Mouse (Mus musculus) limb, embryonic 13.5 days (tissue): ENCODE measurements at regions not wholly inside any gene's neighbourhood (a gene's known extent, or its start where the extent isn't known, plus 50 kb on each side); places are given as distances from the start of the nearest gene placed in this dataset.
A peak's percentile ranks its signal among the peaks of the same experiment; 100 is the strongest.

ENCODE experiments used
- ATAC-seq: fragments of 200-750 bp; cut with Nextera tagmentation; 2 replicates; pipeline ENCODE4 v1.8.0; 2017; ENCODE audit warnings: low read depth, moderate number of reproducible peaks, moderate TSS enrichment; ENCODE audit not compliant: low FRiP score
- H3K27ac ChIP-seq: fragments of 300-500 bp; sonication (generic); 2 replicates; pipeline ENCODE4 v1.5.1; 2015; ENCODE audit warnings: inconsistent platforms, mild to moderate bottlenecking, moderate library complexity
- H3K27me3 ChIP-seq: fragments of 300-500 bp; sonication (generic); 2 replicates; pipeline ENCODE4 v1.6.1; 2015; ENCODE audit warnings: mild to moderate bottlenecking, inconsistent platforms
- H3K36me3 ChIP-seq: fragments of 300-500 bp; sonication (generic); 2 replicates; pipeline ENCODE4 v1.6.1; 2015; ENCODE audit warnings: inconsistent platforms, mild to moderate bottlenecking, moderate library complexity
- H3K4me1 ChIP-seq: fragments of 300-500 bp; sonication (generic); 2 replicates; pipeline ENCODE4 v1.6.1; 2015; ENCODE audit warnings: inconsistent platforms
- H3K4me2 ChIP-seq: fragments of 300-500 bp; sonication (generic); replicated peaks from 2 replicates; pipeline ENCODE4 v1.6.1; 2015; ENCODE audit warnings: inconsistent platforms, mild to moderate bottlenecking, moderate library complexity
- H3K4me3 ChIP-seq: fragments of 300-500 bp; sonication (generic); 2 replicates; pipeline ENCODE4 v1.5.1; 2015; ENCODE audit warnings: moderate library complexity, mild to moderate bottlenecking, inconsistent platforms
- H3K9ac ChIP-seq: fragments of 300-500 bp; sonication (generic); 2 replicates; pipeline ENCODE4 v1.6.1; 2015; ENCODE audit warnings: mild to moderate bottlenecking, inconsistent platforms
- H3K9me3 ChIP-seq: fragments of 300-500 bp; sonication (generic); 2 replicates; pipeline ENCODE4 v1.6.1; 2016; ENCODE audit warnings: inconsistent platforms
- WGBS: fragments of 180-500 bp; shearing (Covaris S2); methylation state at CpG from one replicate; pipeline ENCODE4 v1.1.7; 2015; 5-methylcytosine and 5-hydroxymethylcytosine counted together

DNA sequence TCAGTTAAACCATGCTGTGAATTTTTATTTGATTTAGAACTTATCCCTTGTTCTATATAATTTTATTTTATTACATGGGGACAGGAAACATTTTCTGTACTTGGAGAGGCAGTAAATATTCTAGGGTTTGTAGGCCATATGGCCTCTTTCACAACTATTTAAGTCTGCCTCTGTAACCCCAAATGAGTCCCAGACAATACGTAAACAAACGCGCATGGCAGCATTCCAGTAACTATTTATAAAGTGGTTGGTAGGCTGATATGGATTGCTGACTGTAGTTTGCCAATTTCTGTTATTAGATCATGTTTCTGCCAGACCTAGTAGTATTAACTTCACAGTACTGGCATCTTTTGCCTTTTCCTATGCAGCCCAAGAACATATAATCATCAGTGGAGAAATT, 111.9 kb upstream of the Cdh6 start:
- Histone ChIP-seq H3K36me3 (no peaks in the 10 kb centered on the region), H3K9ac (no peak overlapping the region), H3K4me1 (peaks cover 16% of the 10 kb centered on the region), H3K4me3 (no peak overlapping the region), H3K4me2 (no peak overlapping the region), H3K9me3 (no peaks in the 10 kb centered on the region), H3K27ac (no peak overlapping the region), H3K27me3 (no peaks in the 10 kb centered on the region)
- peak; percentile 69; the same call in 1 of the 2 replicates for ATAC-seq
- WGBS: 15% methylated on average over 3 of the region's 3 CpGs

GRCm38 (mm10) chr15:13284219-13284618, 110.7 kb upstream of the Cdh6 start:
- no peaks in the 10 kb centered on the region for H3K36me3 ChIP-seq
- H3K9me3 ChIP-seq: no peaks in the 10 kb centered on the region
- no peak overlapping the region for H3K9ac ChIP-seq
- no peaks in the 10 kb centered on the region for H3K27me3 ChIP-seq
- H3K4me3 ChIP-seq: no peak overlapping the region
- H3K4me2 ChIP-seq: no peak overlapping the region
- no peak for ATAC-seq
- peaks cover 16% of the 10 kb centered on the region for H3K4me1 ChIP-seq
- H3K27ac ChIP-seq: 0 out of 2 replicates have a peak overlapping the region, but pooled peaks have one; percentile 10
- 84% methylated on average over 2 of the region's 2 CpGs for WGBS

DNA sequence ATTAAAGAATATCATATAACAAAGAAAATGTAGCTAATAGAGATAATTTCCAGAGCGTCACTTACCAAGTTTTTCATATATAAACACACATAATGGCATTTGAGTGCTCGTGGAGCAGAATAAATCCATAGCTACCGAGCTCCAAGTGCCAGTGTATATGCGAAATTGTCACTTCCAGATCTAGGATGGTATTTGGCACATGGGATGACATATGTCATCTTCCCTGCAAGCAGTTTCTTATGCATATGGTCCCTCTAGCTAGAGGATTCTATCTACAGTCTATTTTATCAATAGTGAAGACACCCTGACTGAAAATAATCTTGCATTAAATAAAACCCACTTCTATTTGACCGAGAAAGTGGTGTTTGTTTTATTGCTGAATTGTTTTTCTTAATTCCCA, 109.6 kb upstream of the Cdh6 start:
- Histone ChIP-seq H3K27ac (no peak overlapping the region), H3K4me3 (no peak overlapping the region), H3K4me2 (no peak overlapping the region), H3K9ac (no peak overlapping the region), H3K9me3 (no peaks in the 10 kb centered on the region), H3K36me3 (no peaks in the 10 kb centered on the region), H3K27me3 (no peaks in the 10 kb centered on the region), H3K4me1 (peaks cover 9% of the 10 kb centered on the region)
- ATAC-seq: no peak
- WGBS: 90% methylated on average over 5 of the region's 5 CpGs

GRCm38 (mm10) chr15:13276909-13277235, 103.4 kb upstream of the Cdh6 start:
- Histone ChIP-seq H3K27ac (no peak overlapping the region), H3K4me2 (no peak overlapping the region), H3K4me1 (no peaks in the 10 kb centered on the region), H3K9ac (no peak overlapping the region), H3K27me3 (no peaks in the 10 kb centered on the region), H3K9me3 (no peaks in the 10 kb centered on the region), H3K36me3 (no peaks in the 10 kb centered on the region), H3K4me3 (no peak overlapping the region)
- no peak for ATAC-seq
- WGBS: 79% methylated on average over 8 of the region's 8 CpGs

GRCm38 (mm10) chr15:13276225-13276908, 102.9 kb upstream of the Cdh6 start:
- no peak overlapping the region for H3K9ac ChIP-seq
- H3K27ac ChIP-seq: no peak overlapping the region
- no peak overlapping the region for H3K4me3 ChIP-seq
- no peak for ATAC-seq
- 82% methylated on average over 5 of the region's 5 CpGs for WGBS
- H3K4me1 ChIP-seq: no peaks in the 10 kb centered on the region
- H3K36me3 ChIP-seq: no peaks in the 10 kb centered on the region
- no peak overlapping the region for H3K4me2 ChIP-seq
- H3K9me3 ChIP-seq: no peaks in the 10 kb centered on the region
- H3K27me3 ChIP-seq: no peaks in the 10 kb centered on the region

- Histone ChIP-seq H3K4me3 (no peak overlapping the region), H3K9me3 (no peaks in the 10 kb centered on the region), H3K36me3 (no peaks in the 10 kb centered on the region), H3K27me3 (no peaks in the 10 kb centered on the region), H3K4me1 (no peaks in the 10 kb centered on the region), H3K27ac (no peak overlapping the region), H3K9ac (no peak overlapping the region), H3K4me2 (no peak overlapping the region)
- no peak for ATAC-seq
- 65% methylated on average over 5 of the region's 5 CpGs for WGBS
Observed at GRCm38 (mm10) chr15:13275326-13275725, 101.9 kb upstream of the Cdh6 start.

DNA sequence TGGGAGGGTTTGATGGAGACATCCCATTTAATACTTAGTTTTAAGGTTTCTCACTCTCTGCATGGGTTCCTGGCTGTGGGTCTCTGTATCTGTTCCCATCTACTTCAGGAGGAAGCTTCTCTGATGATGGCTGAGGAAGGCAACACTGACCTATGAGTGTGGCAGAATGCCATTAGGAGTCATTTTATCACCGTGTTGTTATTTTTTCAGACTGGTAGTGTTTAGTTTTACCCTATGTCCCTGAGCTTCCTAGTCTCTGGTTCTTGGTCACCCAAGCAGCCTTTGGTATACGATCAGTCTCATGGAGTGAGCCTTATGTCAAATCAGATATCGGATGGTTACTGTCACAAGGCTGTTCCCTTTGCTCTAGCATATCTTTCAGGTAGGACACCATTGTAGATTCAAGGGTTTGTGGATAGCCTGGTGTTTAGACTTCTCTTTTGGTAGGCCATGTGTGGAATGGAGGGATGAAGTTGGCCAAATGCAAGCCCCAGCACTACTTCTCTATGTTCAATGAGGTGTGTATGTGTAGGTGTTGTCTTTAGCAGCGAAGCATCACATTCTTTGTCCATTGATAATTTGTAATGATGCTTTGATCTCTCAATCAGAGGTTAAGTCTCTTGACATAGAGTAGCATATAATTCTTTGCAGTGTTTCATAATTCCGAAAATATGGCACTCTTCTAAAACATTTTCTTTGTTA, 101.0 kb upstream of the Cdh6 start:
- WGBS: 91% methylated on average over 5 of the region's 5 CpGs
- no peak for ATAC-seq
- Histone ChIP-seq H3K36me3 (no peaks in the 10 kb centered on the region), H3K27ac (no peak overlapping the region), H3K4me3 (no peak overlapping the region), H3K9me3 (no peaks in the 10 kb centered on the region), H3K9ac (no peak overlapping the region), H3K4me1 (no peaks in the 10 kb centered on the region), H3K27me3 (no peaks in the 10 kb centered on the region), H3K4me2 (no peak overlapping the region)

- no peaks in the 10 kb centered on the region for H3K36me3 ChIP-seq
- H3K27me3 ChIP-seq: no peaks in the 10 kb centered on the region
- no peak overlapping the region for H3K4me3 ChIP-seq
- H3K4me2 ChIP-seq: no peak overlapping the region
- H3K27ac ChIP-seq: no peak overlapping the region
- H3K9ac ChIP-seq: no peak overlapping the region
- H3K9me3 ChIP-seq: no peaks in the 10 kb centered on the region
- H3K4me1 ChIP-seq: peaks cover 2% of the 10 kb centered on the region; the same call in 1 of the 2 replicates
- ATAC-seq: no peak
- WGBS: 71% methylated on average over 11 of the region's 11 CpGs
Observed at GRCm38 (mm10) chr15:13246053-13246696, 72.7 kb upstream of the Cdh6 start.

- Histone ChIP-seq H3K4me1 (peaks cover 5% of the 10 kb centered on the region; the same call in 1 of the 2 replicates), H3K4me2 (no peak overlapping the region), H3K27ac (no peak overlapping the region), H3K9me3 (no peaks in the 10 kb centered on the region), H3K36me3 (no peaks in the 10 kb centered on the region), H3K27me3 (no peaks in the 10 kb centered on the region), H3K9ac (no peak overlapping the region), H3K4me3 (no peak overlapping the region)
- 51% methylated on average over 14 of the region's 14 CpGs for WGBS
- no peak for ATAC-seq
Observed at GRCm38 (mm10) chr15:13244306-13244705, 70.8 kb upstream of the Cdh6 start.

- no peak overlapping the region for H3K9ac ChIP-seq
- 77% methylated on average over 4 of the region's 4 CpGs for WGBS
- no peaks in the 10 kb centered on the region for H3K27me3 ChIP-seq
- no peak for ATAC-seq
- no peaks in the 10 kb centered on the region for H3K9me3 ChIP-seq
- no peak overlapping the region for H3K4me3 ChIP-seq
- H3K4me2 ChIP-seq: no peak overlapping the region
- H3K36me3 ChIP-seq: no peaks in the 10 kb centered on the region
- H3K4me1 ChIP-seq: peaks cover 5% of the 10 kb centered on the region; the same call in 1 of the 2 replicates
- H3K27ac ChIP-seq: no peak overlapping the region
Observed at GRCm38 (mm10) chr15:13243561-13243960, 70.1 kb upstream of the Cdh6 start.

DNA sequence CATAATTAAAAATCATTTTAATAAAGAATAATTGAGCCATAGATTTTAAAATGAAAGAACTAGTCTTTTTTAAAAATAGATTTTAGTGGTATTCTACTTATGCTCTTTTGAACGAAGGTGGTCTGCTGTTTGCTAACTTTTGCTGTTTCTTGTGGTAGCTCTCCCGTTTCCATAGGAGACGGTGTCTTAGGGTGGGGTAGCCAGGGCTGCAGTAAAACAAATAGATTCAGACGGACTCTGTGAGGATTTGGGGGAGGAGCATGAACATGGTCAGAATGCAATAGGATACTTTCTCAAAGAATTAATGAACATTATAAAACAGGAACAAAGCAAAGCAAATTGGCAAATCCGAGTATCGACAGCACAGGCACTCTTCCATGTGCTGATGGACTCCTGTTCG, 67.5 kb upstream of the Cdh6 start:
- H3K9ac ChIP-seq: no peak overlapping the region
- 45% methylated on average over 7 of the region's 7 CpGs for WGBS
- H3K4me2 ChIP-seq: 0 out of 2 replicates have a peak overlapping the region, but pooled peaks have one; percentile 16
- ATAC-seq: no peak
- H3K4me1 ChIP-seq: peaks cover 9% of the 10 kb centered on the region; the same call in 1 of the 2 replicates
- H3K9me3 ChIP-seq: no peaks in the 10 kb centered on the region
- H3K27me3 ChIP-seq: no peaks in the 10 kb centered on the region
- H3K36me3 ChIP-seq: no peaks in the 10 kb centered on the region
- no peak overlapping the region for H3K27ac ChIP-seq
- no peak overlapping the region for H3K4me3 ChIP-seq

GRCm38 (mm10) chr15:13236869-13237507, 63.5 kb upstream of the Cdh6 start:
- Histone ChIP-seq H3K9ac (no peak overlapping the region), H3K36me3 (no peaks in the 10 kb centered on the region), H3K9me3 (no peaks in the 10 kb centered on the region), H3K27me3 (no peaks in the 10 kb centered on the region), H3K4me2 (no peak overlapping the region), H3K4me3 (no peak overlapping the region), H3K27ac (no peak overlapping the region), H3K4me1 (peaks cover 9% of the 10 kb centered on the region; the same call in 1 of the 2 replicates)
- no peak for ATAC-seq
- 74% methylated on average over 8 of the region's 8 CpGs for WGBS
